Mouse (Mus musculus) embryo, embryonic 10 days (tissue): Measurements from ENCODE around the gene F11.

ENCODE experiments used
- DNase-seq: peaks from one replicate; pipeline ENCODE4 v3.0.0-alpha.2; 2015; ENCODE audit warnings: low spot score

The F11 gene

DNA sequence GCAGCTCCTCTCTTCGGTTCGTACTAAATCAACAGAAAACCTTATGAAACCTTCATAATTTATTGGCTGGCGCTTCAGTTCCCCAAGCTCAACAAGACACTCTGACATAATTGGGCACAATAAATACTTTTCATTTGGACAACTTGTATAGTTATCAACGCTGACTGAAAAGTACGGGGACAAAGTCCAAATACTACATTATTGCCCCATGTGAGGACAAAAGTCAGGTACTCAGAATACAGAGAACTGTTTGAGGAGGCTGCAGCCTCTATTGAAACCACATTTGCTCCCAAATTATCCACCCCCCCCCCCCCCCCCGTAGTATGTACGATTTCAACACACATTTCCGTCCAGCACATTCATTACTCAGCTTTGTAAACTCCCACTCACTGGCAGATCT, 22.5 kb downstream of the F11 start:
- no peak for DNase-seq

DNA sequence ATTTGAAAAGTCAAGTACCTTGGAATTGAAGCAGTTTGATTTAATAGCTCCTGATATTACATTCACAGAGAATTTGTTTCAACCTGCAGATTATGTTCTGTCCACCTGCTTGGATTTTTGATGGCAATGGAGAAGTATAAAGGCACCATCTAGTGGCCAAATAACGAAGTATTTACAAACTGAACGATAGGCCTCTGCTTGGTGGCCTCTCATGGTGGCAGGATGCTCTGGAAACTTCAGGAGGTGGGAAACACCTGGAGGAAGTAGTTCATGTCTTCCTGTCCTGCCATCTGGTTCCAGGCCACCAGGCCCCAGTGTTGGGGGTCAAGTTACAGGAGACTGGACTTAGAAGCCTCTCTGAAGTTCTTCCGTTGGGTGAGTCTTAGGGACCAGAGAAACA, 23.5 kb downstream of the F11 start:
- DNase-seq, result peak; percentile 64

DNA sequence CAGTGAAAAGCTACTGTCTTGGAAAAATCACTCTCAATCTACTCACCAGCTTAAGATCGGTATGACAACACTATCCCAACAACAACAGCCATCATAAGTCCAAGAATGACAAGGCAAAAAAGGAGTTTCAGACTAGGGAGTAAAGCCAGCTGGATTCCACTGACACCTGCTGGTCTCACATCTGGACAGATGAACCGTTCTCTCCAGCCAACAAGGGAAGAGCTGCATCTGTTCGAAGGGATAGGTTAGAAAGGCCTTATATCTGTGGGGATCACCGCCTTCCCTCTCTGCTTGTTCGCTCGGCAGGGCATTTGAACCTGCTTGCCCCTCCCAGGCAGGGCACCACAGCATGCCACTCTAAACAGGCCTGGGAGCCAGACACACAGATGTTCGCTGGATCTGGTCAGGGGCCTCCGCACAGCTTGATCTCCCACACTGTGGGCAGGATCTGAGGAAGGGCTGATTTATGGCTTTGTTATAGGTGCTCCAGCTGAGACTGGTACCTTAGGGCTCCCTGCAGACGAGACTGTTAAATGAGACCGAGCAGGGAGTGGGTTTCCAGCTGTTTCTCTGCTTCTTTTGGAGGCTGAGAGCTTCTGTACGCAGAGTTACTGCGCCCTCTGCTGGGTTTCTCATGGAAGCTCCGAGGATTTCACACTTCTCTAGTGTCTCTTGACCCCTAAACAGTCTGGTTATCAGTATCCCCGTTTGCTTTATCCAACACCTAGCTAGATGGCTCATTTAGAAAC, 25.5 kb downstream of the F11 start:
- DNase-seq, result peak; percentile 73

DNA sequence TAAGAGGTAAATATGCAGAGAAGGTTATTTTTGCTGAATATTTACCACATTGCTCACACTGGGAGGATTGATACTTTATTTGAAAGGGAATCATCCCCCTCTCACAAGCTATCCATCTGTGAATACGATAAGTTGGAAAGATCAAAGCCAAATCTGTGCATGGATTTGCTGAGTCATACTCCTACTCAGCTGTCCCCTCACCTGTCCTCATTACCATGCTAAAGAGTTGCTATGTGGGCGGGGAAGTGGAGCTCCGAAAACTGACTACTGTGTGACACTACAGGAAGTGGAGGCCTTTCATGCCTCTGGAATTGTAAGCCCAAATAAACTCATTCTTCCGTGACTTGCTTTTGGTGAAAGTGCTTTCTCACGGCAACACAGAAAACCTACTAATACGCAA, 26.6 kb downstream of the F11 start:
- DNase-seq, result no peak

DNA sequence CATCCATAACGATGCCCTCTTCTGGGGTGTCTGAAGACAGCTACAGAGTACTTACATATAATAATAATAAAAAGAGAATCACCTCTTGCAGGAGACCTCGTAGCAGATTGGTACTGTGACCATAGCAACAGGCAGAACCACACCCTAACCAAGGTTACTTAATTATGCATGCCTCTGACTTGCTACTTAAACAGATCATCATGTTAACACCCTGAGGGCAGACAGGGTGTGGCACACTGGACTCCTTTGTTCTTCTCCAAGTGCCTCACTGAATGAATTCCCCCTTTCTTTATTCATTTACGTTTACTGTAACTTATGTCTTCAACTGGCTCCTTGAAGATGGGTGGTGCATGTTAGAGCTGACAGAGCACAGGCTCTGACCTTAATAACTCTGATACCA, 28.6 kb downstream of the F11 start:
- no peak for DNase-seq

DNA sequence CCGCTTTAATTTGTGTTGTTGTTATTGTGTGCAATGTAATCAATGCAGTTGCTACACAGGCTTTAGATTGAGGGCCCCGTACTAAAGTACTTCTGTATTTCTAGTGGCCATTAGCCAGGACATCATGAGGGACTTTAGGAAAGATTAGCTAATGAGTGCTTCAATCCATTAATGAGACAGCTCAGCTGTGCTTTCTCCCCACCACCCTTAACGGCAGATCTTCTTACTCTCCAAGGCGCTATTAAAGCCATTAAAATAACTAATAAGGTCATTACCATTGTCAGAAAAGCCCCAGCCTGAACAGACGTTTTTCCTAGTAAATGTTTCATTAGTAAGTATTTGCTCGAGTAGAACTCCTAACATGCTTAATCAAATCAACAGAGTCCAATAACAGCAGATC, 59.4 kb downstream of the F11 start:
- DNase-seq, result no peak

DNA sequence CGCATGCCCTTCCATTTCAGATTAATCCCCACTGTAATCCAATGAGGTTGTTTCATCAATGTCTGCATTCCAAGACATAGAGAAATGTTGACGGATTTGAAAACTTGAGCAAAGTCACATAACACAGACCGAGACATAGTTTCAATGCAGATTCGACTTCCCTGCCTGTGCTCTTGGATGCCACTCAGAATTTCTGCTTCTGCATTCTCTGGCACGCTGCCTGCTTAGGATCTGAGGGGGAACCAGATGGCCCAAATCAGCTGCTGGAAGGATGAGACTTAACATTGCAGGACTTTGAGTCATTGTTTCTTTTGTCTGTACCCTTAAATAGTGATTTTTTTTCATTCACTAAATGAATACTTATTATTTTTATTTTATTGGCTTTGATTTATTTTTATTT, 60.2 kb downstream of the F11 start:
- DNase-seq, result no peak

DNA sequence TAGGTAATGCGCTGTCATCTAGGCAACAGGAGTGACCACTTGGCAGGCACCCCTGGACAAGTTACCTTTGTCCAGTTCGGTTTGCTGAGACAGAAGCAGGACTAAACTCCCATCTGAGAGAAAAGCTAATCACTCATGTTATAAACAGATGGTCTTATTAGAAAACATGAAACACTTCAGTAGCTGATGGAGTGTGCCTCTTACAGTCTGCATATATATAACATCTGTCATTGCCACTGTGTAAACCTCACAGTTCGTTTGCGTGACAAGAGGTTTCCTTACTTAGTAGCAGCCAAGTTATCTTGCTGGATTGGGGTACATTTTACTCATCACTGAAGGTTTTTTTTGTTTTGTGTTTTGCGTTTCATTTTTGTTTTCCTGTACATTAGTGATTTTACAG, 64.5 kb downstream of the F11 start:
- no peak for DNase-seq

DNA sequence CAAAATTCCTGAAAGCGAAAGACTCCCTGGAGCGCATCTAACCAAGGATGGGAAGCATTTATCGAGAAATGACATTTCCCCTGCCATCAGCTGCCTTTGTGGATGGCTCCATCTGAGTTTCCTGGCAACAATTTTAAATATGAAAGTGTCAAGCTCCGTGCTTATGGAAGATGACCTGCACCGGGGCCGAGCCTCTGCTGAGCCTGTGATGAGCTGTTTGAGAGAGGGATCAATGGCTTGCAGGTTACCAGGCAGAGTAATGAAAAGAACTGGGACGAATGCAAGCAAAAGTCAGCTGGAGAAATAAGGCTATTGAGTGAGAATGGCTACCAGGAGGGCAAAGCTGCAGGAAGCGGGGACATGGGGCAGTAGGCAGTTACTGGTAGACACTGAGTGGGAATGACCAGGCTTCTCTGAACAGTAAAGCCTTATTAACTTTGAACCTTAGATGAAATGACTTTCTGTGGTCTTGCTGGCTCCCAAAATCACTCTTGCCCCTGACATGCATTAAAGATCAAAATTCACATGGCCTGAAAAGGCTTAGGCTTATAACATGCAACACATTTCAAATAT, 65.8 kb downstream of the F11 start:
- DNase-seq, result no peak
